Comparison of ENCODE assay signal across 9 mouse cellular contexts in genomic region chr3:79559773-79560045, GRCm38 (mm10). TPM values are rescaled to one million over a fixed set of nuclear protein-coding genes. Genes with fewer than 3 reads are reported as not detected.
DNase-seq lines count a peak whose midpoint lies in the region; ATAC-seq and TF ChIP-seq lines count a peak whose summit lies in the region.
"Had no signal": no experiment of that assay in that cellular context is flagged by ENCODE, and none has a peak within 500 bp of the region (broad histone marks: within the 10 kb centered on the region; RNA-seq: fewer than 3 reads in every experiment).

No protein-coding gene starts in this region.

- no peaks in the 10 kb centered on the region for H3K9me3 ChIP-seq in heart, postnatal 0 days (replicated peaks; ENCODE audit: control insufficient read depth, low read length)
- H3K9me3 ChIP-seq in neural tube, embryonic 13.5 days = no peaks in the 10 kb centered on the region
- no peaks in the 10 kb centered on the region for H3K9me3 ChIP-seq in kidney, postnatal 0 days (replicated peaks; ENCODE audit: low read length)
- H3K9me3 ChIP-seq: forebrain, embryonic 12.5 days had no signal

- no peak for TF ChIP-seq POLR2A in thymus, adult 2 months (IDR thresholded peaks at IDR 0.05; ENCODE audit: control insufficient read depth, extremely low read depth, insufficient read depth, low read length, poor library complexity)

- H3K9ac ChIP-seq in heart, postnatal 0 days (replicated peaks; ENCODE audit: low read depth, low read length) = no peak overlapping the region
- no peak overlapping the region for H3K9ac ChIP-seq in neural tube, embryonic 13.5 days
- H3K9ac ChIP-seq in kidney, postnatal 0 days (ENCODE audit: low read depth, low read length) = no peak overlapping the region
- H3K9ac ChIP-seq: forebrain, embryonic 12.5 days had no signal

- H3K27me3 ChIP-seq in heart, postnatal 0 days (ENCODE audit: control insufficient read depth, insufficient read depth, low read length) = no peaks in the 10 kb centered on the region
- no peaks in the 10 kb centered on the region for H3K27me3 ChIP-seq in neural tube, embryonic 13.5 days
- no peaks in the 10 kb centered on the region for H3K27me3 ChIP-seq in kidney, postnatal 0 days (ENCODE audit: insufficient read depth, low read length)
- no peaks in the 10 kb centered on the region for H3K27me3 ChIP-seq in thymus, adult 2 months (ENCODE audit: control insufficient read depth, insufficient read depth, low read length)
- H3K27me3 ChIP-seq: forebrain, embryonic 12.5 days had no signal

- WGBS in heart, postnatal 0 days = 69% methylated on average over 5 of the region's 5 CpGs
- WGBS in neural tube, embryonic 13.5 days = 73% methylated on average over 5 of the region's 5 CpGs
- WGBS in kidney, postnatal 0 days = 11% methylated on average over 5 of the region's 5 CpGs
- WGBS in thymus, adult 2 months = 73% methylated on average over 5 of the region's 5 CpGs

- TF ChIP-seq CTCF in heart, postnatal 0 days (IDR thresholded peaks at IDR 0.05; ENCODE audit: low read depth) = no peak
- TF ChIP-seq CTCF in kidney, postnatal 0 days (IDR thresholded peaks at IDR 0.05; ENCODE audit: low read depth) = no peak
- no peak for TF ChIP-seq CTCF in thymus, adult 2 months (IDR thresholded peaks at IDR 0.05; ENCODE audit: borderline replicate concordance, control insufficient read depth, extremely low read depth, insufficient read depth, low read length, poor library complexity)

- intact Hi-C loops in heart, postnatal 14 days (cut with DNase I) = no loop called here

- peaks cover 5% of the 10 kb centered on the region for H3K4me1 ChIP-seq in heart, postnatal 0 days (ENCODE audit: control insufficient read depth, insufficient read depth)
- peaks cover 17% of the 10 kb centered on the region for H3K4me1 ChIP-seq in neural tube, embryonic 13.5 days (replicated peaks)
- 0 out of 2 replicates have a peak, but pooled peaks cover 8% of the 10 kb centered on the region for H3K4me1 ChIP-seq in kidney, postnatal 0 days (replicated peaks; ENCODE audit: insufficient read depth, low read length)
- H3K4me1 ChIP-seq in thymus, adult 2 months (replicated peaks; ENCODE audit: control insufficient read depth, insufficient read depth, low read length) = no peaks in the 10 kb centered on the region

- ATAC-seq in heart, postnatal 0 days (ENCODE audit: insufficient read depth, low read depth) = no peak
- ATAC-seq in neural tube, embryonic 13.5 days (ENCODE audit: low read depth) = no peak
- peak; percentile 89 for ATAC-seq in kidney, postnatal 0 days (replicated peaks; ENCODE audit: low FRiP score, low read depth)

- DNase-seq in heart, postnatal 0 days (ENCODE audit: low spot score) = no peak
- no peak for DNase-seq in heart, postnatal 14 days
- DNase-seq in neural tube, embryonic 10.5 days (ENCODE audit: extremely low spot score, low spot score) = no peak
- peak; percentile 57 for DNase-seq in kidney, postnatal 0 days (ENCODE audit: low spot score)
- no peak for DNase-seq in adrenal gland, postnatal 25 days
- no peak for DNase-seq in thymus, adult 2 months
- DNase-seq: embryo, embryonic 11 days had no signal

- H3K4me2 ChIP-seq in heart, postnatal 0 days (ENCODE audit: low read depth, low read length) = no peak overlapping the region
- H3K4me2 ChIP-seq in neural tube, embryonic 13.5 days = no peak overlapping the region
- H3K4me2 ChIP-seq in kidney, postnatal 0 days (ENCODE audit: low read length) = peak overlapping the region; percentile 25; the same call in 1 of the 2 replicates
- H3K4me2 ChIP-seq: forebrain, embryonic 12.5 days had no signal

- H3K27ac ChIP-seq in heart, postnatal 0 days (ENCODE audit: low read depth) = peak overlapping the region; percentile 60
- H3K27ac ChIP-seq in neural tube, embryonic 13.5 days (replicated peaks) = peak overlapping the region; percentile 30
- peak overlapping the region; percentile 81 for H3K27ac ChIP-seq in kidney, postnatal 0 days
- no peak overlapping the region for H3K27ac ChIP-seq in thymus, adult 2 months (ENCODE audit: control insufficient read depth, insufficient read depth, low read length)
- H3K27ac ChIP-seq: forebrain, embryonic 12.5 days had no signal

- no peak overlapping the region for H3K4me3 ChIP-seq in heart, postnatal 0 days (ENCODE audit: low read depth, low read length)
- H3K4me3 ChIP-seq in neural tube, embryonic 13.5 days = no peak overlapping the region
- H3K4me3 ChIP-seq in kidney, postnatal 0 days (replicated peaks; ENCODE audit: low read depth, low read length) = no peak overlapping the region
- H3K4me3 ChIP-seq in thymus, adult 2 months (ENCODE audit: control insufficient read depth, insufficient read depth, low read length) = no peak overlapping the region
- H3K4me3 ChIP-seq: forebrain, embryonic 12.5 days had no signal

- TF ChIP-seq EP300 in heart, postnatal 0 days (IDR thresholded peaks at IDR 0.05; ENCODE audit: low read depth) = no peak

- no peaks in the 10 kb centered on the region for H3K36me3 ChIP-seq in heart, postnatal 0 days (replicated peaks; ENCODE audit: control insufficient read depth, insufficient read depth, low read length)
- H3K36me3 ChIP-seq in neural tube, embryonic 13.5 days = no peaks in the 10 kb centered on the region
- H3K36me3 ChIP-seq in kidney, postnatal 0 days (ENCODE audit: insufficient read depth, low read length) = no peaks in the 10 kb centered on the region
- no peaks in the 10 kb centered on the region for H3K36me3 ChIP-seq in thymus, adult 2 months (ENCODE audit: control insufficient read depth, insufficient read depth, low read length)
- H3K36me3 ChIP-seq: forebrain, embryonic 12.5 days had no signal

RNA-seq across cellular contexts. Expression of gene Fnip2, which starts 7.9 kb away (rescaled TPM):
- total RNA-seq in heart, postnatal 0 days (2014; rRNA removed; ENCODE audit: low replicate concordance) = 10.5 and 18.3 TPM in 2 replicates
- 1.4 and 2.1 TPM in 2 replicates for polyA plus RNA-seq in heart, postnatal 0 days (2015; fragmentation: Nextera tagmentation; extraction: Ambion mirVana)
- total RNA-seq in heart, postnatal 14 days (2021) = 10 to 100 TPM; 13.9 to 15.9 TPM
- polyA plus RNA-seq in neural tube, embryonic 13.5 days (2015; fragmentation: Nextera tagmentation; extraction: Ambion mirVana) = 5.9 and 7.0 TPM in 2 replicates
- polyA plus RNA-seq in kidney, postnatal 0 days (2015; fragmentation: Nextera tagmentation; extraction: Ambion mirVana) = 4.3 and 4.4 TPM in 2 replicates
- 7.7 and 8.6 TPM in 2 replicates for total RNA-seq in adrenal gland, postnatal 25 days (2021)
- polyA plus RNA-seq in thymus, adult 2 months (2012; rRNA removed) = 2.3 and 2.7 TPM in 2 replicates

RNA-seq across cellular contexts. Expression of gene Ppid, which starts 31.4 kb away (rescaled TPM):
- total RNA-seq in heart, postnatal 0 days (2014; rRNA removed; ENCODE audit: low replicate concordance) = 27.6 and 28.5 TPM in 2 replicates
- 52.0 and 53.6 TPM in 2 replicates for polyA plus RNA-seq in heart, postnatal 0 days (2015; fragmentation: Nextera tagmentation; extraction: Ambion mirVana)
- total RNA-seq in heart, postnatal 14 days (2021) = 10 to 100 TPM; 35.2 to 39.8 TPM
- polyA plus RNA-seq in neural tube, embryonic 13.5 days (2015; fragmentation: Nextera tagmentation; extraction: Ambion mirVana) = 161 and 165 TPM in 2 replicates
- polyA plus RNA-seq in kidney, postnatal 0 days (2015; fragmentation: Nextera tagmentation; extraction: Ambion mirVana) = 85.6 and 93.8 TPM in 2 replicates
- 55.7 and 62.3 TPM in 2 replicates for total RNA-seq in adrenal gland, postnatal 25 days (2021)
- polyA plus RNA-seq in thymus, adult 2 months (2012; rRNA removed) = 14.5 and 15.6 TPM in 2 replicates
